Mouse (Mus musculus) liver, postnatal 0 days (tissue): ENCODE data around the gene 1700018F24Rik.
"Not testable (repeated sequence)": the region's sequence is repeated elsewhere in the genome, so short reads cannot be mapped to it uniquely, and the experiment has no call there.

Experiments
- CTCF ChIP-seq: sonication (generic); IDR thresholded peaks from 2 replicates; pipeline ENCODE4 v1.5.1; 2016; ENCODE audit warnings: antibody characterized with exemption, low read depth
- EP300 ChIP-seq: IDR thresholded peaks from 2 replicates; pipeline ENCODE4 v1.6.1; 2016; ENCODE audit warnings: antibody characterized with exemption, low read depth, mild to moderate bottlenecking

- not testable (repeated sequence) for TF ChIP-seq EP300, CTCF
Observed at GRCm38 (mm10) chr5:145030476-145030875, 12.3 kb upstream of the 1700018F24Rik start.
